Mouse (Mus musculus) B cell, adult 2 months (primary cell): ENCODE data around the gene Akr7a5.

Experiments used
- DNase-seq, 2 experiments: peaks; one replicate each; pipeline ENCODE4 v3.0.0; 2022

Gene Akr7a5

GRCm38 (mm10) chr4:139360761-139361548 is 50.4 kb downstream of the Akr7a5 start:
- DNase-seq: no peak

GRCm38 (mm10) chr4:139367336-139367735 is 56.8 kb downstream of the Akr7a5 start:
- no peak for DNase-seq
